31 mouse cellular contexts compared by ENCODE assay signal in genomic region chr4:135125152-135125551, GRCm38 (mm10). TPM values are rescaled to one million over a fixed set of nuclear protein-coding genes. Genes with fewer than 3 reads are reported as not detected.
"Had no signal": no experiment of that assay in that cellular context is flagged by ENCODE, and none has a peak within 500 bp of the region (broad histone marks: within the 10 kb centered on the region; RNA-seq: fewer than 3 reads in every experiment).

No protein-coding gene starts in this region.

- H3K9me3 ChIP-seq: heart, embryonic 13.5 days; heart, embryonic 15.5 days; hindbrain, embryonic 13.5 days; hindbrain, embryonic 15.5 days; intestine, embryonic 15.5 days; limb, embryonic 10.5 days; limb, embryonic 12.5 days; liver, embryonic 13.5 days had no signal

- H3K4me3 ChIP-seq: heart, adult 2 months; heart, embryonic 13.5 days; heart, embryonic 15.5 days; hindbrain, embryonic 13.5 days; hindbrain, embryonic 15.5 days; intestine, embryonic 15.5 days; layer of hippocampus, adult 2 months; left cerebral cortex, adult 2 months; limb, embryonic 10.5 days; limb, embryonic 12.5 days; liver, embryonic 13.5 days had no signal

- H3K9ac ChIP-seq: heart, embryonic 13.5 days; heart, embryonic 15.5 days; hindbrain, embryonic 13.5 days; hindbrain, embryonic 15.5 days; intestine, embryonic 15.5 days; limb, embryonic 12.5 days; liver, embryonic 13.5 days had no signal

- H3K36me3 ChIP-seq: heart, embryonic 13.5 days; heart, embryonic 15.5 days; hindbrain, embryonic 13.5 days; hindbrain, embryonic 15.5 days; intestine, embryonic 15.5 days; limb, embryonic 10.5 days; limb, embryonic 12.5 days; liver, embryonic 13.5 days had no signal

- H3K27ac ChIP-seq: heart, adult 2 months; heart, embryonic 13.5 days; heart, embryonic 15.5 days; hindbrain, embryonic 13.5 days; hindbrain, embryonic 15.5 days; hindbrain, postnatal 0 days; intestine, embryonic 15.5 days; layer of hippocampus, adult 2 months; left cerebral cortex, adult 2 months; limb, embryonic 10.5 days; limb, embryonic 12.5 days; liver, embryonic 13.5 days had no signal

- DNase-seq: gastrocnemius, postnatal 14 days; gastrocnemius, postnatal 36 days; heart, adult 11 months; heart, adult 2 months; heart, postnatal 14 days; heart, postnatal 36 days; kidney, adult 18-20 months; kidney, adult 8-10 months; kidney, postnatal 10 days; kidney, postnatal 25 days; kidney, postnatal 4 days; liver; liver, embryonic 13.5 days had no signal

- H3K4me2 ChIP-seq: heart, embryonic 11.5 days; heart, embryonic 13.5 days; heart, embryonic 15.5 days; hindbrain, embryonic 13.5 days; hindbrain, embryonic 15.5 days; intestine, embryonic 15.5 days; limb, embryonic 12.5 days; liver, embryonic 11.5 days; liver, embryonic 13.5 days had no signal

RNA-seq across cellular contexts. Expression of gene Runx3, which starts 4.7 kb away (rescaled TPM):
- total RNA-seq: hindbrain, postnatal 0 days; layer of hippocampus, adult 2 months; layer of hippocampus, postnatal 10 days; layer of hippocampus, postnatal 25 days; left cerebral cortex, postnatal 14 days; left cerebral cortex, postnatal 36 days had no signal
- polyA plus RNA-seq: heart, embryonic 11.5 days; hindbrain, postnatal 0 days; kidney, embryonic 14.5 days; kidney, embryonic 16.5 days had no signal
